Mouse (Mus musculus) thymus, adult 2 months (tissue): ENCODE measurements around the gene Gsc.

Source experiments
- CTCF ChIP-seq: fragments of 200-500 bp; IDR thresholded peaks from 2 replicates; pipeline ENCODE4 v1.5.1; 2012; ENCODE audit warnings: mild to moderate bottlenecking, control low read depth, low read length, moderate library complexity, borderline replicate concordance; ENCODE audit not compliant: control insufficient read depth, poor library complexity, insufficient read depth; ENCODE audit errors: extremely low read depth
- POLR2A ChIP-seq: fragments of 200-500 bp; IDR thresholded peaks from 2 replicates; pipeline ENCODE4 v1.6.1; 2012; ENCODE audit warnings: mild to moderate bottlenecking, low read length, control low read depth, moderate library complexity; ENCODE audit not compliant: control insufficient read depth, poor library complexity, insufficient read depth; ENCODE audit errors: extremely low read depth

- no peak for TF ChIP-seq CTCF
- no peak for TF ChIP-seq POLR2A
These were observed 2.5 kb downstream of the Gsc start for GRCm38 (mm10) chr12:104470646-104471045.
